Mouse (Mus musculus): Measurements from ENCODE around the gene Thrb.

- no peak for TF ChIP-seq CTCF (IDR thresholded peaks at IDR 0.05; ENCODE audit: extremely low read depth, insufficient read depth, insufficient read length, insufficient replicate concordance)
- TF ChIP-seq POLR2A (IDR thresholded peaks at IDR 0.05; ENCODE audit: low read depth, low read length) = no peak
These were observed 96.7 kb downstream of the Thrb start for GRCm38 (mm10) chr14:17756732-17757131.
